Mouse (Mus musculus) skeletal muscle tissue, postnatal 0 days (tissue): ENCODE results near the gene Ehhadh. TPM values are rescaled to one million over a fixed set of nuclear protein-coding genes. Genes with fewer than 3 reads are reported as not detected.

ENCODE experiments used
- polyA plus RNA-seq: library from polyadenylated mRNA; unstranded; fragments of >200 nt; fragmentation: Nextera tagmentation; extraction: Ambion mirVana; gene quantifications from 2 replicates; pipeline ENCODE4 v1.2.1, GENCODE M21; 2015

The Ehhadh gene
- polyA plus RNA-seq: 3.8 and 4.4 TPM in 2 replicates

GRCm38 (mm10) chr16:21787516-21788353, at the start of gene Ehhadh:
Gene Ehhadh, minus strand, starts transcription at chr16:21787807.

GRCm38 (mm10) chr16:21793875-21794696, 6.5 kb upstream of the Ehhadh start, which contains the start of gene Map3k13:
Gene Map3k13, plus strand, starts transcription at chr16:21794346.

Other genes with a start within 250 kb of the Ehhadh start
- gene 2510009E07Rik, start 93.1 kb downstream of the Ehhadh start, polyA plus RNA-seq: 16.2 and 17.3 TPM in 2 replicates
- 0.06 and 0.09 TPM in 2 replicates for gene Map3k13, start 6.5 kb upstream of the Ehhadh start, polyA plus RNA-seq
- 14.9 and 15.7 TPM in 2 replicates for gene Tmem41a, start 159.7 kb upstream of the Ehhadh start, polyA plus RNA-seq
- gene Liph, start 207.9 kb upstream of the Ehhadh start, polyA plus RNA-seq: 0.56 and 0.61 TPM in 2 replicates
- gene Senp2, start 221.7 kb upstream of the Ehhadh start, polyA plus RNA-seq: 14.3 and 17.0 TPM in 2 replicates